Mouse (Mus musculus) embryonic facial prominence, embryonic 11.5 days (tissue): ENCODE results near the gene Ube2v1. TPM values are rescaled to one million over a fixed set of nuclear protein-coding genes. Genes with fewer than 3 reads are reported as not detected.
A peak's percentile ranks its signal among the peaks of the same experiment; 100 is the strongest.

Experiments used
- ATAC-seq: fragments of 200-750 bp; cut with Nextera tagmentation; replicated peaks from 2 replicates; pipeline ENCODE4 v1.8.0; 2017; ENCODE audit warnings: low read depth; ENCODE audit not compliant: insufficient number of reproducible peaks, low FRiP score, low TSS enrichment
- DNase-seq: peaks from one replicate; pipeline ENCODE4 v3.0.0-alpha.2; 2015; ENCODE audit warnings: low spot score
- H3K27ac ChIP-seq: fragments of 300-500 bp; sonication (generic); replicated peaks from 2 replicates; pipeline ENCODE4 v1.5.1; 2014; ENCODE audit warnings: mild to moderate bottlenecking, low read depth, low read length, control low read depth
- H3K27me3 ChIP-seq: fragments of 300-500 bp; sonication (generic); 2 replicates; pipeline ENCODE4 v1.6.1; 2014; ENCODE audit warnings: mild to moderate bottlenecking, low read length, moderate library complexity, mixed read lengths; ENCODE audit not compliant: control insufficient read depth, insufficient read depth
- H3K36me3 ChIP-seq: fragments of 300-500 bp; sonication (generic); replicated peaks from 2 replicates; pipeline ENCODE4 v1.6.1; 2014; ENCODE audit warnings: low read depth, mild to moderate bottlenecking, low read length, moderate library complexity, mixed read lengths; ENCODE audit not compliant: control insufficient read depth, insufficient read depth
- H3K4me1 ChIP-seq: fragments of 300-500 bp; sonication (generic); 2 replicates; pipeline ENCODE4 v1.6.1; 2014; ENCODE audit warnings: low read length, mixed read lengths; ENCODE audit not compliant: control insufficient read depth, insufficient read depth
- H3K4me2 ChIP-seq: fragments of 300-500 bp; sonication (generic); 2 replicates; pipeline ENCODE4 v1.6.1; 2014; ENCODE audit warnings: low read depth, mild to moderate bottlenecking, control low read depth, low read length, moderate library complexity
- H3K4me3 ChIP-seq: fragments of 300-500 bp; sonication (generic); 2 replicates; pipeline ENCODE4 v1.5.1; 2014; ENCODE audit warnings: low read depth, low read length, control low read depth
- H3K9ac ChIP-seq: fragments of 300-500 bp; sonication (generic); replicated peaks from 2 replicates; pipeline ENCODE4 v1.6.1; 2014; ENCODE audit warnings: mild to moderate bottlenecking, control low read depth, low read length
- H3K9me3 ChIP-seq: fragments of 300-500 bp; sonication (generic); replicated peaks from 2 replicates; pipeline ENCODE4 v1.6.1; 2016; ENCODE audit warnings: mild to moderate bottlenecking, low read length, inconsistent platforms, mixed read lengths; ENCODE audit not compliant: control insufficient read depth
- WGBS: fragments of 180-500 bp; shearing (Covaris S2); extraction: QIAGEN DNeasy Blood & Tissue Kit; methylation state at CpG from one replicate; pipeline ENCODE4 v1.1.7; 2014; 5-methylcytosine and 5-hydroxymethylcytosine counted together
- polyA plus RNA-seq: library from polyadenylated mRNA; unstranded; fragments of >200 nt; fragmentation: Nextera tagmentation; extraction: Ambion mirVana; gene quantifications from 2 replicates; pipeline ENCODE4 v1.2.1, GENCODE M21; 2014

The Ube2v1 gene
- polyA plus RNA-seq, 1 experiment from 2014 or later, result 223 TPM

- H3K4me1 ChIP-seq, result peaks cover 9% of the 10 kb centered on the region
- H3K4me3 ChIP-seq, result no peak overlapping the region
- H3K4me2 ChIP-seq, result peak overlapping the region; percentile 29
- WGBS, result 6% methylated on average over 21 of the region's 21 CpGs
- no peak for ATAC-seq
- DNase-seq, result peak; percentile 32
- no peaks in the 10 kb centered on the region for H3K36me3 ChIP-seq
- no peaks in the 10 kb centered on the region for H3K27me3 ChIP-seq
- no peaks in the 10 kb centered on the region for H3K9me3 ChIP-seq
- peak overlapping the region; percentile 48 for H3K9ac ChIP-seq
- H3K27ac ChIP-seq, result peak overlapping the region; percentile 52; the same call in 1 of the 2 replicates
These were observed 42.9 kb downstream of the Ube2v1 start for GRCm38 (mm10) chr2:167588774-167589577.

- Histone ChIP-seq H3K36me3 (no peaks in the 10 kb centered on the region), H3K9me3 (no peaks in the 10 kb centered on the region), H3K9ac (no peak overlapping the region; the same call in 1 of the 2 replicates), H3K4me2 (no peak overlapping the region), H3K4me3 (no peak overlapping the region), H3K27ac (no peak overlapping the region), H3K27me3 (no peaks in the 10 kb centered on the region), H3K4me1 (peaks cover 15% of the 10 kb centered on the region)
- DNase-seq, result no peak
- 15% methylated on average over 9 of the region's 9 CpGs for WGBS
- no peak for ATAC-seq
These were observed 44.9 kb downstream of the Ube2v1 start for GRCm38 (mm10) chr2:167586976-167587375.

GRCm38 (mm10) chr2:167586041-167586440 lies 45.9 kb downstream of the Ube2v1 start:
- no peaks in the 10 kb centered on the region for H3K36me3 ChIP-seq
- DNase-seq (no peak), ATAC-seq (no peak)
- peak overlapping the region; percentile 14; the same call in 1 of the 2 replicates for H3K9ac ChIP-seq
- WGBS, result 5% methylated on average over 8 of the region's 8 CpGs
- no peak overlapping the region for H3K4me3 ChIP-seq
- peaks cover 15% of the 10 kb centered on the region for H3K4me1 ChIP-seq
- no peak overlapping the region for H3K4me2 ChIP-seq
- H3K9me3 ChIP-seq, result no peaks in the 10 kb centered on the region
- peak overlapping the region; percentile 38 for H3K27ac ChIP-seq
- H3K27me3 ChIP-seq, result no peaks in the 10 kb centered on the region

GRCm38 (mm10) chr2:167585273-167585672 lies 46.6 kb downstream of the Ube2v1 start:
- Histone ChIP-seq H3K9me3 (no peaks in the 10 kb centered on the region), H3K4me2 (no peak overlapping the region), H3K27ac (no peak overlapping the region; the same call in 1 of the 2 replicates), H3K36me3 (no peaks in the 10 kb centered on the region), H3K9ac (no peak overlapping the region), H3K27me3 (no peaks in the 10 kb centered on the region), H3K4me1 (peaks cover 15% of the 10 kb centered on the region), H3K4me3 (no peak overlapping the region)
- WGBS, result 41% methylated on average over 2 of the region's 2 CpGs
- ATAC-seq (no peak), DNase-seq (no peak)

GRCm38 (mm10) chr2:167583161-167583952 lies 48.5 kb downstream of the Ube2v1 start:
- Histone ChIP-seq H3K4me3 (no peak overlapping the region), H3K27me3 (no peaks in the 10 kb centered on the region), H3K4me1 (peaks cover 10% of the 10 kb centered on the region), H3K36me3 (no peaks in the 10 kb centered on the region), H3K27ac (peak overlapping the region; percentile 43), H3K4me2 (no peak overlapping the region), H3K9me3 (no peaks in the 10 kb centered on the region), H3K9ac (peak overlapping the region; percentile 34; the same call in 1 of the 2 replicates)
- peak; percentile 55 for DNase-seq
- ATAC-seq, result peak; percentile 43; the same call in 1 of the 2 replicates
- 24% methylated on average over 10 of the region's 10 CpGs for WGBS

- H3K4me3 ChIP-seq, result no peak overlapping the region
- ATAC-seq, result no peak; the same call in 1 of the 2 replicates
- 42% methylated on average over 5 of the region's 5 CpGs for WGBS
- H3K4me2 ChIP-seq, result no peak overlapping the region
- H3K9me3 ChIP-seq, result no peaks in the 10 kb centered on the region
- no peaks in the 10 kb centered on the region for H3K27me3 ChIP-seq
- DNase-seq, result peak; percentile 57
- no peak overlapping the region for H3K27ac ChIP-seq
- peaks cover 3% of the 10 kb centered on the region; the same call in 1 of the 2 replicates for H3K4me1 ChIP-seq
- H3K9ac ChIP-seq, result no peak overlapping the region
- no peaks in the 10 kb centered on the region for H3K36me3 ChIP-seq
These were observed 53.4 kb downstream of the Ube2v1 start for GRCm38 (mm10) chr2:167578521-167578920.

GRCm38 (mm10) chr2:167577186-167577785 lies 54.6 kb downstream of the Ube2v1 start:
- H3K27me3 ChIP-seq, result no peaks in the 10 kb centered on the region
- DNase-seq (no peak), ATAC-seq (no peak)
- no peak overlapping the region for H3K27ac ChIP-seq
- 53% methylated on average over 9 of the region's 9 CpGs for WGBS
- H3K36me3 ChIP-seq, result no peaks in the 10 kb centered on the region
- no peaks in the 10 kb centered on the region; the same call in 1 of the 2 replicates for H3K4me1 ChIP-seq
- no peaks in the 10 kb centered on the region for H3K9me3 ChIP-seq
- H3K4me3 ChIP-seq, result no peak overlapping the region
- H3K4me2 ChIP-seq, result no peak overlapping the region; the same call in 1 of the 2 replicates
- no peak overlapping the region for H3K9ac ChIP-seq
